Mouse (Mus musculus): Measurements from ENCODE around the gene Haus4. TPM values are rescaled to one million over a fixed set of nuclear protein-coding genes. Genes with fewer than 3 reads are reported as not detected.
A peak's percentile ranks its signal among the peaks of the same experiment; 100 is the strongest.

Haus4 gene
- polyA plus RNA-seq, 1 experiment from 2014 or later, result 53.2 TPM

GRCm38 (mm10) chr14:54582536-54582935 is 28.1 kb upstream of the Haus4 start:
- H3K4me1 ChIP-seq, result peaks cover 18% of the 10 kb centered on the region
- WGBS, result 88% methylated on average over 9 of the region's 9 CpGs

GRCm38 (mm10) chr14:54579638-54580037 is 25.2 kb upstream of the Haus4 start:
- no peak overlapping the region for H3K4me3 ChIP-seq (replicated peaks)
- H3K36me3 ChIP-seq, result peaks cover 22% of the 10 kb centered on the region
- H3K4me2 ChIP-seq, result no peak overlapping the region
- H3K4me1 ChIP-seq, result peaks cover 27% of the 10 kb centered on the region
- H3K27me3 ChIP-seq, result no peaks in the 10 kb centered on the region
- no peak for ATAC-seq (replicated peaks; ENCODE audit: low FRiP score)
- H3K27ac ChIP-seq, result no peak overlapping the region
- 83% methylated on average over 7 of the region's 7 CpGs for WGBS
- H3K9me3 ChIP-seq (replicated peaks), result no peaks in the 10 kb centered on the region
- no peak overlapping the region for H3K9ac ChIP-seq

More at GRCm38 (mm10) chr14:54582536-54582935, 28.1 kb upstream of the Haus4 start:
- no peak overlapping the region for H3K9ac ChIP-seq
- H3K4me2 ChIP-seq, result no peak overlapping the region
- no peak overlapping the region for H3K27ac ChIP-seq
- no peak for ATAC-seq (replicated peaks; ENCODE audit: low FRiP score)
- no peaks in the 10 kb centered on the region for H3K27me3 ChIP-seq
- peaks cover 42% of the 10 kb centered on the region for H3K36me3 ChIP-seq
- H3K9me3 ChIP-seq (replicated peaks), result no peaks in the 10 kb centered on the region
- no peak overlapping the region for H3K4me3 ChIP-seq (replicated peaks)

- H3K4me1 ChIP-seq, result peaks cover 43% of the 10 kb centered on the region
- peak overlapping the region; percentile 80 for H3K4me3 ChIP-seq (replicated peaks)
- H3K27ac ChIP-seq, result peak overlapping the region; percentile 95
- H3K27me3 ChIP-seq, result no peaks in the 10 kb centered on the region
- H3K4me2 ChIP-seq, result peak overlapping the region; percentile 84
- H3K9ac ChIP-seq, result peak overlapping the region; percentile 96
- H3K36me3 ChIP-seq, result peaks cover 14% of the 10 kb centered on the region
- 1% methylated on average over 10 of the region's 10 CpGs for WGBS
- 0 out of 2 replicates have a peak, but pooled peaks have one; percentile 2 for ATAC-seq (replicated peaks; ENCODE audit: low FRiP score)
- H3K9me3 ChIP-seq (replicated peaks), result no peaks in the 10 kb centered on the region
These were observed 23.6 kb upstream of the Haus4 start for GRCm38 (mm10) chr14:54578063-54578462.

GRCm38 (mm10) chr14:54577089-54577982 is 22.9 kb upstream of the Haus4 start, which contains the start of gene Ajuba:
Ajuba (minus strand) TSS chr14:54577558.
- peak within 1 kb of the TSS; percentile 96 for H3K9ac ChIP-seq
- peak within 1 kb of the TSS; percentile 84 for H3K4me2 ChIP-seq
- no peaks in the 10 kb centered on the region for H3K27me3 ChIP-seq
- H3K4me3 ChIP-seq (replicated peaks), result peak within 1 kb of the TSS; percentile 80
- ATAC-seq (replicated peaks; ENCODE audit: low FRiP score), result peak; percentile 79
- under 1% methylated on average over 66 of the region's 66 CpGs for WGBS
- peak within 1 kb of the TSS; percentile 95 for H3K27ac ChIP-seq
- H3K36me3 ChIP-seq, result peaks cover 12% of the 10 kb centered on the region
- peaks cover 50% of the 10 kb centered on the region for H3K4me1 ChIP-seq
- no peaks in the 10 kb centered on the region for H3K9me3 ChIP-seq (replicated peaks)

- H3K27me3 ChIP-seq, result no peaks in the 10 kb centered on the region
- under 1% methylated on average over 84 of the region's 84 CpGs for WGBS
- peak overlapping the region; percentile 80 for H3K4me3 ChIP-seq (replicated peaks)
- H3K9ac ChIP-seq, result peak overlapping the region; percentile 96
- ATAC-seq (replicated peaks; ENCODE audit: low FRiP score), result peak; percentile 8; the same call in 1 of the 2 replicates
- H3K36me3 ChIP-seq, result peaks cover 18% of the 10 kb centered on the region
- peak overlapping the region; percentile 95 for H3K27ac ChIP-seq
- H3K9me3 ChIP-seq (replicated peaks), result no peaks in the 10 kb centered on the region
- H3K4me1 ChIP-seq, result peaks cover 59% of the 10 kb centered on the region
- H3K4me2 ChIP-seq, result peak overlapping the region; percentile 84
These were observed 22.0 kb upstream of the Haus4 start for GRCm38 (mm10) chr14:54576241-54577088.

- peak overlapping the region; percentile 95 for H3K27ac ChIP-seq
- peaks cover 59% of the 10 kb centered on the region for H3K4me1 ChIP-seq
- no peaks in the 10 kb centered on the region for H3K9me3 ChIP-seq (replicated peaks)
- under 1% methylated on average over 39 of the region's 39 CpGs for WGBS
- peak overlapping the region; percentile 84 for H3K4me2 ChIP-seq
- H3K9ac ChIP-seq, result peak overlapping the region; percentile 96
- peak overlapping the region; percentile 80 for H3K4me3 ChIP-seq (replicated peaks)
- ATAC-seq (replicated peaks; ENCODE audit: low FRiP score), result peak; percentile 31
- peaks cover 26% of the 10 kb centered on the region for H3K36me3 ChIP-seq
- H3K27me3 ChIP-seq, result no peaks in the 10 kb centered on the region
These were observed 21.2 kb upstream of the Haus4 start for GRCm38 (mm10) chr14:54575631-54576030.

GRCm38 (mm10) chr14:54575031-54575430 is 20.6 kb upstream of the Haus4 start:
- 5% methylated on average over 8 of the region's 8 CpGs for WGBS

GRCm38 (mm10) chr14:54574253-54574652 is 19.8 kb upstream of the Haus4 start:
- ATAC-seq (replicated peaks; ENCODE audit: low FRiP score), result no peak
- Histone ChIP-seq H3K4me2 (peak overlapping the region; percentile 84), H3K9me3 (replicated peaks) (no peaks in the 10 kb centered on the region), H3K4me3 (replicated peaks) (peak overlapping the region; percentile 80), H3K4me1 (peaks cover 64% of the 10 kb centered on the region), H3K27me3 (no peaks in the 10 kb centered on the region), H3K27ac (peak overlapping the region; percentile 66), H3K36me3 (peaks cover 40% of the 10 kb centered on the region), H3K9ac (peak overlapping the region; percentile 44)
- WGBS, result 17% methylated on average over 4 of the region's 4 CpGs

More at GRCm38 (mm10) chr14:54575031-54575430, 20.6 kb upstream of the Haus4 start:
- H3K4me3 ChIP-seq (replicated peaks), result peak overlapping the region; percentile 80
- H3K27me3 ChIP-seq, result no peaks in the 10 kb centered on the region
- H3K36me3 ChIP-seq, result peaks cover 32% of the 10 kb centered on the region
- H3K4me2 ChIP-seq, result peak overlapping the region; percentile 84
- ATAC-seq (replicated peaks; ENCODE audit: low FRiP score), result no peak
- peak overlapping the region; percentile 96 for H3K9ac ChIP-seq
- no peaks in the 10 kb centered on the region for H3K9me3 ChIP-seq (replicated peaks)
- H3K27ac ChIP-seq, result peak overlapping the region; percentile 95
- peaks cover 62% of the 10 kb centered on the region for H3K4me1 ChIP-seq

- Histone ChIP-seq H3K36me3 (peaks cover 52% of the 10 kb centered on the region), H3K9me3 (replicated peaks) (no peaks in the 10 kb centered on the region), H3K4me1 (peaks cover 59% of the 10 kb centered on the region), H3K27me3 (no peaks in the 10 kb centered on the region), H3K4me3 (replicated peaks) (peak overlapping the region; percentile 80), H3K4me2 (peak overlapping the region; percentile 84), H3K27ac (peak overlapping the region; percentile 85), H3K9ac (peak overlapping the region; percentile 44)
- peak; percentile 45 for ATAC-seq (replicated peaks; ENCODE audit: low FRiP score)
- WGBS, result 24% methylated on average over 14 of the region's 14 CpGs
These were observed 18.6 kb upstream of the Haus4 start for GRCm38 (mm10) chr14:54572790-54573736.

GRCm38 (mm10) chr14:54572122-54572521 is 17.7 kb upstream of the Haus4 start:
- Histone ChIP-seq H3K27ac (peak overlapping the region; percentile 85), H3K9me3 (replicated peaks) (no peaks in the 10 kb centered on the region), H3K9ac (no peak overlapping the region), H3K36me3 (peaks cover 61% of the 10 kb centered on the region), H3K4me3 (replicated peaks) (0 out of 2 replicates have a peak overlapping the region, but pooled peaks have one; percentile 80), H3K4me1 (peaks cover 55% of the 10 kb centered on the region), H3K4me2 (peak overlapping the region; percentile 84; the same call in 1 of the 2 replicates), H3K27me3 (no peaks in the 10 kb centered on the region)
- no peak for ATAC-seq (replicated peaks; ENCODE audit: low FRiP score)
- 62% methylated on average over 4 of the region's 4 CpGs for WGBS

Measured in kidney, embryonic 15.5 days (tissue).